12 mouse cellular contexts compared by ENCODE assay signal in the genomic region with DNA sequence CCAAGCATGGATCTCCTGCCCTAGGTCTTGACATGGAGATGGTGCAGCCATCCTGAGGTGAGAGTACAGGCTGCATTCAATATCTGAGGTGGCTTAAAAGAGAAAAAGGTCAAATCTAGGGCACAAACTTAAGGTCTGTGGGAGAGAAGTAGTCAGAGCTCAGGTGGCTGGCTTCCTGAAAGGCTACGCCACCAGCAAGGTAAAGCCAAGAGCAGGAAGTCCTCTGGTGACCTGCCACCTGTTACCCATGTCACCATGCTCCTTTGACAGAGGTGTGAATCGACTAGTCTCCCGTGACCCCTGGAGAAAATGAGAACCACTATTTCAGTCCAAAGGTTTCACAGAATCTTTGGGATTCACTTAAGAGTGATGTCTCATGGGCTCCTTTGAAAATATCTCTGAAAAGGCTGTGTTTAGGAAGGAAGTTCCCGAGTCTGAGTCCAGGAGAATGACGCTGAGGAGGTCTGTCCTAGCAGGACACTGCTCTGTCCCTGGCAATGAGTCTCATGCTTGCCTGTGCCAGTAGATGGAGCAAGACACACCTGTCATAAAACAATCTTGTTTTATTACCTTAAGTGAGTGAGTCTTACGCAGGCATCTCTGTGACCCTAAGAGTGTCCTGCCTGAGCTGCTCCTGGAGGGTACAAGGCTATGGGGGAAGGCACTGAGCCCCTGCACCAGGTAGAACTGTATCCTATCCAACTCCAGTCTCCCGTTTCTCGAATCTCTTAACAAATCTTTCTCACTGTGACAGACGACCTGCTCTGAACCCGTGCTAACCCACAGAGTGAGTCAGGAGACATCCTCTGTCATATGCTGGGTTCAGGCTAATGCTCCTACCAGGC. TPM values are rescaled to one million over a fixed set of nuclear protein-coding genes. Genes with fewer than 3 reads are reported as not detected.
A peak's percentile ranks its signal among the peaks of the same experiment; 100 is the strongest.
DNase-seq lines count a peak whose midpoint lies in the region; ATAC-seq and TF ChIP-seq lines count a peak whose summit lies in the region.
"Had no signal": no experiment of that assay in that cellular context is flagged by ENCODE, and none has a peak within 500 bp of the region (broad histone marks: within the 10 kb centered on the region; RNA-seq: fewer than 3 reads in every experiment).

No protein-coding gene starts in this region.

- H3K4me3 ChIP-seq in layer of hippocampus, adult 2 months: no peak overlapping the region
- H3K4me3 ChIP-seq: erythroblast, embryonic 14.5 days; limb, embryonic 12.5 days; midbrain, embryonic 12.5 days had no signal

- peak; percentile 51 for ATAC-seq in megakaryocyte-erythroid progenitor cell, adult 5-6 weeks (replicated peaks; ENCODE audit: low FRiP score, low TSS enrichment, poor library complexity, severe bottlenecking)

- peak; percentile 53 for TF ChIP-seq CTCF in layer of hippocampus, adult 2 months (conservative IDR thresholded peaks at IDR 0.05)

- peak overlapping the region; percentile 49 for H3K27ac ChIP-seq in layer of hippocampus, adult 2 months
- H3K27ac ChIP-seq: limb, embryonic 12.5 days; midbrain, embryonic 12.5 days had no signal

- DNase-seq in cerebellum, adult 9-10 months: peak; percentile 69
- no peak for DNase-seq in cerebellum, postnatal 14 days
- DNase-seq in layer of hippocampus, adult 2 months (ENCODE audit: low spot score in 2 of 2): no peak
- no peak for DNase-seq in layer of hippocampus, adult 18-20 months (ENCODE audit: low spot score in 2 of 2)
- peak; percentile 63 for DNase-seq in cerebellum, adult 9-11 months
- DNase-seq in ovary, adult 18-20 months (ENCODE audit: low spot score): no peak
- no peak for DNase-seq in ovary, postnatal 10 days (ENCODE audit: low spot score)
- DNase-seq: retina, postnatal 1 day had no signal

RNA-seq across cellular contexts. Expression of gene Arpp21, which starts 22.1 kb away (rescaled TPM):
- 100 to 1,000 TPM; 242 to 245 TPM for total RNA-seq in layer of hippocampus, adult 2 months (2021)
- 100 to 1,000 TPM; 204 to 210 TPM for total RNA-seq in layer of hippocampus, adult 18-20 months (2021)
- 1.9 and 6.6 TPM in 2 replicates for total RNA-seq in megakaryocyte-erythroid progenitor cell, adult 5-6 weeks (2014; fragmentation: Nextera tagmentation)
- total RNA-seq in megakaryocyte-erythroid progenitor cell, adult 5-6 weeks (2017): 0.46 and 0.56 TPM in 2 replicates

Comparison
In these comparisons a context has a peak if more than half of its experiments do, and no peak if none do; other contexts are left out.
1. DNase-seq: peak in cerebellum, adult 9-10 months (single experiment) and cerebellum, adult 9-11 months (single experiment); none in cerebellum, postnatal 14 days (0 of 2), layer of hippocampus, adult 2 months (0 of 2), layer of hippocampus, adult 18-20 months (0 of 2), ovary, adult 18-20 months (single experiment) and ovary, postnatal 10 days (single experiment).
2. RNA of gene Arpp21, which starts 22.1 kb away (total RNA-seq): 242 to 245 TPM in layer of hippocampus, adult 2 months and 204 to 210 TPM in layer of hippocampus, adult 18-20 months; 0.46 to 6.6 TPM in megakaryocyte-erythroid progenitor cell, adult 5-6 weeks; every median in the first group is over 10 times any median in the second.